Mouse (Mus musculus): ENCODE results near the gene Rnf185.

Rnf185 gene

GRCm38 (mm10) chr11:3452167-3452639 lies at the start of gene Rnf185:
Gene Rnf185, minus strand, starts transcription at chr11:3452363.
- WGBS, result under 1% methylated on average over 45 of the region's 45 CpGs

- WGBS, result 100% methylated on average over 1 of the region's 1 CpGs
Measured at GRCm38 (mm10) chr11:3497296-3497695, 45.1 kb upstream of the Rnf185 start.

- 68% methylated on average over 5 of the region's 5 CpGs for WGBS
Measured at GRCm38 (mm10) chr11:3496756-3497155, 44.6 kb upstream of the Rnf185 start.

GRCm38 (mm10) chr11:3495496-3495895 lies 43.3 kb upstream of the Rnf185 start:
- WGBS, result 85% methylated on average over 14 of the region's 14 CpGs

- 77% methylated on average over 17 of the region's 17 CpGs for WGBS
Measured at GRCm38 (mm10) chr11:3494857-3495256, 42.7 kb upstream of the Rnf185 start.

- 86% methylated on average over 4 of the region's 4 CpGs for WGBS
Measured at GRCm38 (mm10) chr11:3492748-3493147, 40.6 kb upstream of the Rnf185 start.

GRCm38 (mm10) chr11:3489036-3489435 lies 36.9 kb upstream of the Rnf185 start:
- 89% methylated on average over 5 of the region's 5 CpGs for WGBS

GRCm38 (mm10) chr11:3487952-3488570 lies 35.9 kb upstream of the Rnf185 start, which contains the start of gene Pla2g3:
Gene Pla2g3, plus strand, starts transcription at chr11:3488284.
- WGBS, result 30% methylated on average over 11 of the region's 11 CpGs

- WGBS, result 78% methylated on average over 7 of the region's 7 CpGs
Measured at GRCm38 (mm10) chr11:3486349-3486748, 34.2 kb upstream of the Rnf185 start.

GRCm38 (mm10) chr11:3483980-3484642 lies 31.9 kb upstream of the Rnf185 start:
- WGBS, result 37% methylated on average over 11 of the region's 11 CpGs

- 92% methylated on average over 7 of the region's 7 CpGs for WGBS
Measured at GRCm38 (mm10) chr11:3474480-3475115, 22.4 kb upstream of the Rnf185 start.

GRCm38 (mm10) chr11:3472484-3472883 lies 20.3 kb upstream of the Rnf185 start:
- WGBS, result 55% methylated on average over 1 of the region's 1 CpGs

GRCm38 (mm10) chr11:3471448-3471850 lies 19.3 kb upstream of the Rnf185 start:
- WGBS, result 48% methylated on average over 11 of the region's 11 CpGs

GRCm38 (mm10) chr11:3462846-3463245 lies 10.7 kb upstream of the Rnf185 start:
- 87% methylated on average over 1 of the region's 1 CpGs for WGBS

GRCm38 (mm10) chr11:3459105-3459468 lies 6.9 kb upstream of the Rnf185 start:
- 87% methylated on average over 2 of the region's 2 CpGs for WGBS

GRCm38 (mm10) chr11:3458428-3459104 lies 6.4 kb upstream of the Rnf185 start:
- WGBS, result 87% methylated on average over 13 of the region's 13 CpGs

- 0% methylated on average over 1 of the region's 1 CpGs for WGBS
Measured at GRCm38 (mm10) chr11:3456354-3456753, 4.2 kb upstream of the Rnf185 start.

- WGBS, result 95% methylated on average over 3 of the region's 3 CpGs
Measured at GRCm38 (mm10) chr11:3454506-3454905, 2.3 kb upstream of the Rnf185 start.

- WGBS, result 56% methylated on average over 6 of the region's 6 CpGs
Measured at GRCm38 (mm10) chr11:3453467-3453866, 1.3 kb upstream of the Rnf185 start.

GRCm38 (mm10) chr11:3452769-3453168 lies 606 bp upstream of the Rnf185 start:
- 2% methylated on average over 9 of the region's 9 CpGs for WGBS

GRCm38 (mm10) chr11:3451701-3452163 lies 431 bp downstream of the Rnf185 start:
- WGBS, result under 1% methylated on average over 20 of the region's 20 CpGs

GRCm38 (mm10) chr11:3444875-3445274 lies 7.3 kb downstream of the Rnf185 start:
- WGBS, result 86% methylated on average over 8 of the region's 8 CpGs

All from cerebral cortex, adult 2 months (tissue).